Mouse (Mus musculus): ENCODE data around the gene Vezt.

DNA sequence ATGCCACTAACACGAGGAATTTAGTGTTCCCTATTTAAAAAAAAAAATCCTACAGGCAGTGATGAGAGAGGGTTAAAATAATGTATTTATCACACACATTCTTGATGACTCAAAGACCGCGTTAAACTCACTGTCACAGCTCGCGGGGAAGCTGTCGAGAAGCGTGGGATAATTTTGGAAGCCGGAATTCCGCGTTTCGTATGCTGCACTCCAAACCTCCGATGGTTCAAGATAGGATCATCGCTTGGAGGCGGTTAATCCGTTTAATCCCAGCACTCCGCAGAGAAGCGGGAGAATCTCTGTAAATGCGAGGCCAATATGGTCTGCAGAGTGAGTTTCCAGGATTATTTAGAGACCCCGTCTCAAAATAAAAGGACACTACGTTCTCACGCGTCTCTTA, 145.6 kb downstream of the Vezt start:
- TF ChIP-seq CTCF (conservative IDR thresholded peaks at IDR 0.05; ENCODE audit: low read length) (no peak), NANOG (IDR thresholded peaks at IDR 0.05; ENCODE audit: borderline replicate concordance, low read length) (no peak)

All from E14TG2a.4 (cell line).